Mouse (Mus musculus) megakaryocyte-erythroid progenitor cell, adult 5-6 weeks (primary cell): Measurements from ENCODE around the gene Ctsw. TPM values are rescaled to one million over a fixed set of nuclear protein-coding genes. Genes with fewer than 3 reads are reported as not detected.
A peak's percentile ranks its signal among the peaks of the same experiment; 100 is the strongest.

Experiments used
- ATAC-seq: replicated peaks from 2 replicates; pipeline ENCODE4 v1.8.0; 2016; ENCODE audit warnings: mild to moderate bottlenecking, inconsistent platforms; ENCODE audit not compliant: severe bottlenecking, poor library complexity, low FRiP score, low TSS enrichment
- total RNA-seq, 2 experiments: library from RNA; stranded (forward) in 1 of 2; stranded (reverse) in 1 of 2; fragments of 200-1000, 215-1000 nt in 1 of 2; fragments of >200 nt in 1 of 2; fragmentation: Nextera tagmentation in 1 of 2; gene quantifications; 2 replicates each; pipeline ENCODE4 v1.2.3; 2014 to 2017

Ctsw gene
- total RNA-seq, 2 experiments from 2014 or later = 4.9 to 8.4 TPM

GRCm38 (mm10) chr19:5445747-5446146 is 22.6 kb downstream of the Ctsw start:
- no peak for ATAC-seq

- ATAC-seq = no peak
Measured at GRCm38 (mm10) chr19:5444954-5445353, 23.4 kb downstream of the Ctsw start.

- no peak for ATAC-seq
Measured at GRCm38 (mm10) chr19:5444371-5444908, 23.9 kb downstream of the Ctsw start.

- ATAC-seq = no peak
Measured at GRCm38 (mm10) chr19:5433951-5434350, 34.4 kb downstream of the Ctsw start.

GRCm38 (mm10) chr19:5432992-5433852 is 35.1 kb downstream of the Ctsw start:
- ATAC-seq = peak; percentile 24; the same call in 1 of the 2 replicates

GRCm38 (mm10) chr19:5431911-5432464 is 36.3 kb downstream of the Ctsw start:
- ATAC-seq = no peak

GRCm38 (mm10) chr19:5430408-5430807 is 37.9 kb downstream of the Ctsw start:
- ATAC-seq = peak; percentile 21; the same call in 1 of the 2 replicates

- no peak for ATAC-seq
Measured at GRCm38 (mm10) chr19:5429806-5430205, 38.5 kb downstream of the Ctsw start.

- ATAC-seq = no peak
Measured at GRCm38 (mm10) chr19:5429219-5429618, 39.1 kb downstream of the Ctsw start.

GRCm38 (mm10) chr19:5428083-5428482 is 40.2 kb downstream of the Ctsw start:
- no peak for ATAC-seq

- ATAC-seq = no peak
Measured at GRCm38 (mm10) chr19:5426640-5427290, 41.5 kb downstream of the Ctsw start.

GRCm38 (mm10) chr19:5425906-5426565 is 42.3 kb downstream of the Ctsw start:
- no peak for ATAC-seq

GRCm38 (mm10) chr19:5424782-5425741 is 43.2 kb downstream of the Ctsw start, which contains the start of the genes Drap1 and AI837181:
Gene Drap1, minus strand, starts transcription at chr19:5424979.
Gene AI837181, plus strand, starts transcription at chr19:5425144.
- ATAC-seq = peak; percentile 57

GRCm38 (mm10) chr19:5424092-5424781 is 44.1 kb downstream of the Ctsw start:
- ATAC-seq = peak; percentile 38; the same call in 1 of the 2 replicates

GRCm38 (mm10) chr19:5423561-5423960 is 44.7 kb downstream of the Ctsw start:
- ATAC-seq = no peak

GRCm38 (mm10) chr19:5422895-5423443 is 45.3 kb downstream of the Ctsw start:
- ATAC-seq = no peak

- no peak for ATAC-seq
Measured at GRCm38 (mm10) chr19:5422267-5422666, 46.0 kb downstream of the Ctsw start.

GRCm38 (mm10) chr19:5421784-5422183 is 46.5 kb downstream of the Ctsw start:
- no peak for ATAC-seq
